Mouse (Mus musculus): ENCODE measurements at regions not wholly inside any gene's neighbourhood (a gene's known extent, or its start where the extent isn't known, plus 50 kb on each side); places are given as distances from the start of the nearest gene placed in this dataset.

GRCm38 (mm10) chr14:71229955-71230354 lies 630.3 kb upstream of the Fam160b2 start:
- H3K27me3 ChIP-seq: no peaks in the 10 kb centered on the region
- no peaks in the 10 kb centered on the region for H3K9me3 ChIP-seq
- no peak overlapping the region for H3K4me2 ChIP-seq
- WGBS: 93% methylated on average over 2 of the region's 2 CpGs
- H3K4me3 ChIP-seq: no peak overlapping the region
- H3K36me3 ChIP-seq: no peaks in the 10 kb centered on the region
- H3K9ac ChIP-seq: no peak overlapping the region
- ATAC-seq (ENCODE audit: low read depth): no peak
- no peaks in the 10 kb centered on the region for H3K4me1 ChIP-seq (replicated peaks)
- H3K27ac ChIP-seq (replicated peaks): no peak overlapping the region

GRCm38 (mm10) chr14:71228894-71229446 lies 629.3 kb upstream of the Fam160b2 start:
- no peak for ATAC-seq (ENCODE audit: low read depth)
- Histone ChIP-seq H3K9me3 (no peaks in the 10 kb centered on the region), H3K4me3 (no peak overlapping the region), H3K4me2 (no peak overlapping the region), H3K4me1 (replicated peaks) (no peaks in the 10 kb centered on the region), H3K27me3 (no peaks in the 10 kb centered on the region), H3K27ac (replicated peaks) (no peak overlapping the region), H3K36me3 (no peaks in the 10 kb centered on the region), H3K9ac (no peak overlapping the region)
- WGBS: 64% methylated on average over 8 of the region's 8 CpGs

GRCm38 (mm10) chr14:71217041-71217440 lies 617.4 kb upstream of the Fam160b2 start:
- H3K9ac ChIP-seq: no peak overlapping the region
- no peaks in the 10 kb centered on the region for H3K4me1 ChIP-seq (replicated peaks)
- H3K36me3 ChIP-seq: no peaks in the 10 kb centered on the region
- no peak overlapping the region for H3K27ac ChIP-seq (replicated peaks)
- no peak overlapping the region for H3K4me3 ChIP-seq
- no peaks in the 10 kb centered on the region for H3K27me3 ChIP-seq
- no peak for ATAC-seq (ENCODE audit: low read depth)
- no peaks in the 10 kb centered on the region for H3K9me3 ChIP-seq
- H3K4me2 ChIP-seq: no peak overlapping the region
- 92% methylated on average over 1 of the region's 1 CpGs for WGBS

GRCm38 (mm10) chr14:71211359-71211978 lies 611.8 kb upstream of the Fam160b2 start:
- Histone ChIP-seq H3K27me3 (no peaks in the 10 kb centered on the region), H3K4me1 (replicated peaks) (no peaks in the 10 kb centered on the region), H3K27ac (replicated peaks) (no peak overlapping the region), H3K9me3 (no peaks in the 10 kb centered on the region), H3K4me3 (no peak overlapping the region), H3K4me2 (no peak overlapping the region), H3K9ac (no peak overlapping the region), H3K36me3 (no peaks in the 10 kb centered on the region)
- no peak for ATAC-seq (ENCODE audit: low read depth)
- 90% methylated on average over 3 of the region's 3 CpGs for WGBS

- WGBS: 80% methylated on average over 6 of the region's 6 CpGs
- H3K9me3 ChIP-seq: no peaks in the 10 kb centered on the region
- H3K36me3 ChIP-seq: no peaks in the 10 kb centered on the region
- peaks cover 7% of the 10 kb centered on the region; the same call in 1 of the 2 replicates for H3K4me1 ChIP-seq (replicated peaks)
- H3K9ac ChIP-seq: no peak overlapping the region
- no peak for ATAC-seq (ENCODE audit: low read depth)
- no peaks in the 10 kb centered on the region for H3K27me3 ChIP-seq
- no peak overlapping the region for H3K27ac ChIP-seq (replicated peaks)
- no peak overlapping the region for H3K4me3 ChIP-seq
- H3K4me2 ChIP-seq: no peak overlapping the region
Observed at GRCm38 (mm10) chr14:71203459-71203858, 603.8 kb upstream of the Fam160b2 start.

GRCm38 (mm10) chr14:71200917-71201316 lies 601.3 kb upstream of the Fam160b2 start:
- 97% methylated on average over 1 of the region's 1 CpGs for WGBS

GRCm38 (mm10) chr14:71199178-71199879 lies 599.7 kb upstream of the Fam160b2 start:
- Histone ChIP-seq H3K4me3 (no peak overlapping the region), H3K27ac (replicated peaks) (no peak overlapping the region), H3K4me2 (no peak overlapping the region), H3K9ac (no peak overlapping the region), H3K9me3 (no peaks in the 10 kb centered on the region), H3K4me1 (replicated peaks) (peaks cover 7% of the 10 kb centered on the region; the same call in 1 of the 2 replicates), H3K36me3 (no peaks in the 10 kb centered on the region), H3K27me3 (no peaks in the 10 kb centered on the region)
- no peak for ATAC-seq (ENCODE audit: low read depth)
- 57% methylated on average over 9 of the region's 9 CpGs for WGBS

More at GRCm38 (mm10) chr14:71200917-71201316, 601.3 kb upstream of the Fam160b2 start:
- no peak overlapping the region for H3K27ac ChIP-seq (replicated peaks)
- H3K36me3 ChIP-seq: no peaks in the 10 kb centered on the region
- no peak overlapping the region for H3K4me3 ChIP-seq
- H3K4me1 ChIP-seq (replicated peaks): peaks cover 7% of the 10 kb centered on the region; the same call in 1 of the 2 replicates
- no peak overlapping the region for H3K9ac ChIP-seq
- H3K27me3 ChIP-seq: no peaks in the 10 kb centered on the region
- no peaks in the 10 kb centered on the region for H3K9me3 ChIP-seq
- no peak for ATAC-seq (ENCODE audit: low read depth)
- no peak overlapping the region for H3K4me2 ChIP-seq

- Histone ChIP-seq H3K27ac (replicated peaks) (no peak overlapping the region), H3K4me2 (no peak overlapping the region), H3K9ac (no peak overlapping the region), H3K9me3 (no peaks in the 10 kb centered on the region), H3K4me3 (no peak overlapping the region), H3K27me3 (no peaks in the 10 kb centered on the region), H3K4me1 (replicated peaks) (0 out of 2 replicates have a peak, but pooled peaks cover 2% of the 10 kb centered on the region), H3K36me3 (no peaks in the 10 kb centered on the region)
- no peak for ATAC-seq (ENCODE audit: low read depth)
- 93% methylated on average over 2 of the region's 2 CpGs for WGBS
Observed at GRCm38 (mm10) chr14:71194219-71194618, 594.6 kb upstream of the Fam160b2 start.

GRCm38 (mm10) chr14:71192486-71192885 lies 592.9 kb upstream of the Fam160b2 start:
- no peak for ATAC-seq (ENCODE audit: low read depth)
- 85% methylated on average over 5 of the region's 5 CpGs for WGBS

GRCm38 (mm10) chr14:71189360-71189759 lies 589.7 kb upstream of the Fam160b2 start:
- Histone ChIP-seq H3K9ac (no peak overlapping the region), H3K4me3 (no peak overlapping the region), H3K27me3 (no peaks in the 10 kb centered on the region), H3K4me1 (replicated peaks) (no peaks in the 10 kb centered on the region), H3K27ac (replicated peaks) (no peak overlapping the region), H3K4me2 (no peak overlapping the region), H3K9me3 (no peaks in the 10 kb centered on the region), H3K36me3 (no peaks in the 10 kb centered on the region)
- WGBS: 79% methylated on average over 2 of the region's 2 CpGs
- no peak for ATAC-seq (ENCODE audit: low read depth)

More at GRCm38 (mm10) chr14:71192486-71192885, 592.9 kb upstream of the Fam160b2 start:
- Histone ChIP-seq H3K9ac (no peak overlapping the region), H3K27ac (replicated peaks) (no peak overlapping the region), H3K36me3 (no peaks in the 10 kb centered on the region), H3K4me2 (no peak overlapping the region), H3K27me3 (no peaks in the 10 kb centered on the region), H3K4me1 (replicated peaks) (no peaks in the 10 kb centered on the region), H3K9me3 (no peaks in the 10 kb centered on the region), H3K4me3 (no peak overlapping the region)

- no peaks in the 10 kb centered on the region for H3K9me3 ChIP-seq
- ATAC-seq (ENCODE audit: low read depth): no peak
- H3K4me3 ChIP-seq: no peak overlapping the region
- no peak overlapping the region for H3K27ac ChIP-seq (replicated peaks)
- no peaks in the 10 kb centered on the region for H3K27me3 ChIP-seq
- 83% methylated on average over 6 of the region's 6 CpGs for WGBS
- H3K4me2 ChIP-seq: no peak overlapping the region
- H3K4me1 ChIP-seq (replicated peaks): no peaks in the 10 kb centered on the region
- H3K9ac ChIP-seq: no peak overlapping the region
- H3K36me3 ChIP-seq: no peaks in the 10 kb centered on the region
Observed at GRCm38 (mm10) chr14:71177341-71177740, 577.7 kb upstream of the Fam160b2 start.

GRCm38 (mm10) chr14:71174175-71174574 lies 574.5 kb upstream of the Fam160b2 start:
- no peak overlapping the region for H3K9ac ChIP-seq
- H3K27ac ChIP-seq (replicated peaks): no peak overlapping the region
- H3K9me3 ChIP-seq: peaks cover under 1% of the 10 kb centered on the region; the same call in 1 of the 2 replicates
- H3K4me3 ChIP-seq: no peak overlapping the region
- no peak for ATAC-seq (ENCODE audit: low read depth)
- no peaks in the 10 kb centered on the region for H3K27me3 ChIP-seq
- 84% methylated on average over 2 of the region's 2 CpGs for WGBS
- no peak overlapping the region for H3K4me2 ChIP-seq
- no peaks in the 10 kb centered on the region for H3K4me1 ChIP-seq (replicated peaks)
- no peaks in the 10 kb centered on the region for H3K36me3 ChIP-seq
